Mouse (Mus musculus) cortical plate, adult 2 months (tissue): ENCODE results near the gene Srsf10.

Source experiments
- CTCF ChIP-seq: fragments of 200-500 bp; IDR thresholded peaks from 2 replicates; pipeline ENCODE4 v1.5.1; 2011; ENCODE audit warnings: mild to moderate bottlenecking, control low read depth, low read length; ENCODE audit not compliant: insufficient read depth; ENCODE audit errors: extremely low read depth
- POLR2A ChIP-seq: fragments of 200-500 bp; IDR thresholded peaks from 2 replicates; pipeline ENCODE4 v1.6.1; 2011; ENCODE audit warnings: mild to moderate bottlenecking, low read length, control low read depth; ENCODE audit not compliant: insufficient read depth; ENCODE audit errors: extremely low read depth

- TF ChIP-seq CTCF (no peak), POLR2A (no peak)
Observed at GRCm38 (mm10) chr4:135847581-135847980, 8.0 kb upstream of the Srsf10 start.
